In the genomic region with DNA sequence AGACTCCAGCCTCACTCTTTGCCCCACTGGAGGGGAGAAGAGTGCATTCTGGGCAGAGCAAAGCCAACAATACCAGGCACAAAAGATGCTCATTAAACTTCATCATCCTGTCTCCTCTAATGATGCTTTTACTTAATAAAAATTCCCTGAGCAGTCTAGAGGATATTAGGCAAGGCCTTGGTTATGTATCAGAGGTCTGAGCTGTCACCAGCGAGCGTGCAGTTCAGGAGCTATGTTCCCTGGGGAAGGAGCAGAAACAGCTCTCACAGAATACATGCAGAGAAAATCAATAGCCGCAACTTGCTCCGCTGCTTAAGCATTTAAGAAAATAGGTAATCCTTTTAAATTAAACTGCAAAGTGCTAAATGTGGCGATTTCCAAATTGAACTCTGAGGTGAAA, we compare ENCODE assay signal across 25 mouse cellular contexts.
A peak's percentile ranks its signal among the peaks of the same experiment; 100 is the strongest.
DNase-seq lines count a peak whose midpoint lies in the region; ATAC-seq lines count a peak whose summit lies in the region.
"Had no signal": no experiment of that assay in that cellular context is flagged by ENCODE, and none has a peak within 500 bp of the region (broad histone marks: within the 10 kb centered on the region; RNA-seq: fewer than 3 reads in every experiment).

No protein-coding gene starts in this region.

- H3K4me3 ChIP-seq in forebrain, embryonic 13.5 days: no peak overlapping the region
- H3K4me3 ChIP-seq in forebrain, embryonic 11.5 days (ENCODE audit: low read depth, low read length): no peak overlapping the region
- no peak overlapping the region for H3K4me3 ChIP-seq in midbrain, embryonic 13.5 days (replicated peaks)
- H3K4me3 ChIP-seq in liver, embryonic 12.5 days: no peak overlapping the region
- H3K4me3 ChIP-seq: embryonic facial prominence, embryonic 12.5 days; erythroblast, embryonic 14.5 days; layer of hippocampus, adult 2 months; limb, embryonic 10.5 days; megakaryocyte, embryonic 14.5 days had no signal

- ATAC-seq in forebrain, embryonic 13.5 days: no peak
- ATAC-seq in forebrain, embryonic 11.5 days (replicated peaks; ENCODE audit: low FRiP score): no peak; the same call in 1 of the 2 replicates
- ATAC-seq in midbrain, embryonic 13.5 days: peak; percentile 37; the same call in 1 of the 2 replicates
- no peak for ATAC-seq in liver, embryonic 12.5 days
- ATAC-seq: inflammation-experienced regulatory T-cells, adult 6 months had no signal

- intact Hi-C loops in heart, postnatal 25 days (cut with DNase I): no loop called here

- 0 out of 2 replicates have a peak overlapping the region, but pooled peaks have one; percentile 17 for H3K9ac ChIP-seq in forebrain, embryonic 13.5 days
- H3K9ac ChIP-seq in forebrain, embryonic 11.5 days (ENCODE audit: low read length): no peak overlapping the region
- no peak overlapping the region for H3K9ac ChIP-seq in midbrain, embryonic 13.5 days (replicated peaks)
- H3K9ac ChIP-seq in liver, embryonic 12.5 days: no peak overlapping the region
- H3K9ac ChIP-seq: embryonic facial prominence, embryonic 12.5 days had no signal

- WGBS in forebrain, embryonic 13.5 days: 21% methylated on average over 5 of the region's 5 CpGs
- 37% methylated on average over 5 of the region's 5 CpGs for WGBS in forebrain, embryonic 11.5 days
- 15% methylated on average over 5 of the region's 5 CpGs for WGBS in midbrain, embryonic 13.5 days
- WGBS in liver, embryonic 12.5 days (ENCODE audit: insufficient replicate concordance): 71% methylated on average over 5 of the region's 5 CpGs

- H3K36me3 ChIP-seq in forebrain, embryonic 13.5 days (ENCODE audit: poor library complexity, severe bottlenecking): no peaks in the 10 kb centered on the region
- H3K36me3 ChIP-seq in forebrain, embryonic 11.5 days (ENCODE audit: control insufficient read depth, insufficient read depth, low read length): no peaks in the 10 kb centered on the region
- H3K36me3 ChIP-seq in midbrain, embryonic 13.5 days: no peaks in the 10 kb centered on the region
- H3K36me3 ChIP-seq in liver, embryonic 12.5 days: no peaks in the 10 kb centered on the region
- H3K36me3 ChIP-seq: embryonic facial prominence, embryonic 12.5 days; G1E; limb, embryonic 10.5 days had no signal

- DNase-seq in forebrain, embryonic 11.5 days (ENCODE audit: low spot score): no peak
- peak; percentile 31 for DNase-seq in retina, embryonic 14.5 days (ENCODE audit: low spot score)
- no peak for DNase-seq in retina, postnatal 1 day
- no peak for DNase-seq in frontal cortex, postnatal 14 days (ENCODE audit: low spot score in 2 of 2)
- no peak for DNase-seq in heart, postnatal 25 days (ENCODE audit: low spot score)
- DNase-seq: adrenal gland, postnatal 36 days; cerebellum, adult 2 months; cerebellum, postnatal 36 days; heart, postnatal 10 days; kidney, adult 2 months; kidney, postnatal 10 days; lung, adult 18-20 months; right cerebral cortex, postnatal 4 days had no signal

- H3K27ac ChIP-seq in forebrain, embryonic 13.5 days: no peak overlapping the region
- no peak overlapping the region for H3K27ac ChIP-seq in forebrain, embryonic 11.5 days (ENCODE audit: low read depth, low read length)
- H3K27ac ChIP-seq in midbrain, embryonic 13.5 days: no peak overlapping the region
- no peak overlapping the region for H3K27ac ChIP-seq in liver, embryonic 12.5 days
- H3K27ac ChIP-seq: embryonic facial prominence, embryonic 12.5 days; layer of hippocampus, adult 2 months; limb, embryonic 10.5 days; stomach, postnatal 0 days had no signal

- peaks cover 6% of the 10 kb centered on the region; the same call in 1 of the 2 replicates for H3K4me1 ChIP-seq in forebrain, embryonic 13.5 days
- H3K4me1 ChIP-seq in forebrain, embryonic 11.5 days (replicated peaks; ENCODE audit: control insufficient read depth, insufficient read depth, low read length): no peaks in the 10 kb centered on the region
- peaks cover 10% of the 10 kb centered on the region; the same call in 1 of the 2 replicates for H3K4me1 ChIP-seq in midbrain, embryonic 13.5 days (replicated peaks)
- no peaks in the 10 kb centered on the region for H3K4me1 ChIP-seq in liver, embryonic 12.5 days
- H3K4me1 ChIP-seq: embryonic facial prominence, embryonic 12.5 days; limb, embryonic 10.5 days had no signal

- no peaks in the 10 kb centered on the region for H3K27me3 ChIP-seq in forebrain, embryonic 13.5 days
- no peaks in the 10 kb centered on the region for H3K27me3 ChIP-seq in forebrain, embryonic 11.5 days (ENCODE audit: control insufficient read depth, insufficient read depth, low read length)
- no peaks in the 10 kb centered on the region for H3K27me3 ChIP-seq in midbrain, embryonic 13.5 days
- no peaks in the 10 kb centered on the region for H3K27me3 ChIP-seq in liver, embryonic 12.5 days (replicated peaks)
- H3K27me3 ChIP-seq: embryonic facial prominence, embryonic 12.5 days; megakaryocyte, embryonic 14.5 days had no signal

- H3K9me3 ChIP-seq in forebrain, embryonic 13.5 days (replicated peaks): no peaks in the 10 kb centered on the region
- H3K9me3 ChIP-seq in forebrain, embryonic 11.5 days (ENCODE audit: control insufficient read depth, low read length): no peaks in the 10 kb centered on the region
- H3K9me3 ChIP-seq in midbrain, embryonic 13.5 days: no peaks in the 10 kb centered on the region
- H3K9me3 ChIP-seq in liver, embryonic 12.5 days (replicated peaks): no peaks in the 10 kb centered on the region
- H3K9me3 ChIP-seq: embryonic facial prominence, embryonic 12.5 days; G1E; limb, embryonic 10.5 days; megakaryocyte, embryonic 14.5 days had no signal

- H3K4me2 ChIP-seq in forebrain, embryonic 13.5 days: no peak overlapping the region
- no peak overlapping the region for H3K4me2 ChIP-seq in forebrain, embryonic 11.5 days (ENCODE audit: low read depth, low read length, severe bottlenecking)
- H3K4me2 ChIP-seq in midbrain, embryonic 13.5 days (replicated peaks): no peak overlapping the region
- no peak overlapping the region for H3K4me2 ChIP-seq in liver, embryonic 12.5 days
- H3K4me2 ChIP-seq: embryonic facial prominence, embryonic 12.5 days; heart, embryonic 11.5 days had no signal
